Mouse (Mus musculus) testis, postnatal 14 days (tissue): ENCODE data around the gene Ddx47.

Experiments used
- DNase-seq: peaks from one replicate; pipeline ENCODE4 v3.0.0; 2021; ENCODE audit warnings: low spot score

Gene Ddx47

GRCm38 (mm10) chr6:135006372-135006771, 5.0 kb upstream of the Ddx47 start:
- DNase-seq: no peak

- no peak for DNase-seq
These were observed 313 bp downstream of the Ddx47 start for GRCm38 (mm10) chr6:135011734-135012116.

GRCm38 (mm10) chr6:135017211-135017610, 5.8 kb downstream of the Ddx47 start:
- no peak for DNase-seq

GRCm38 (mm10) chr6:135019564-135019963, 8.2 kb downstream of the Ddx47 start:
- DNase-seq: no peak

GRCm38 (mm10) chr6:135021633-135022032, 10.2 kb downstream of the Ddx47 start:
- DNase-seq: no peak

- no peak for DNase-seq
These were observed 12.0 kb downstream of the Ddx47 start for GRCm38 (mm10) chr6:135023379-135023778.

- DNase-seq: no peak
These were observed 13.5 kb downstream of the Ddx47 start for GRCm38 (mm10) chr6:135024781-135025420.

GRCm38 (mm10) chr6:135026232-135026631, 14.8 kb downstream of the Ddx47 start:
- no peak for DNase-seq

GRCm38 (mm10) chr6:135026755-135027154, 15.3 kb downstream of the Ddx47 start:
- DNase-seq: no peak

- no peak for DNase-seq
These were observed 17.8 kb downstream of the Ddx47 start for GRCm38 (mm10) chr6:135029246-135029645.

- no peak for DNase-seq
These were observed 27.3 kb downstream of the Ddx47 start for GRCm38 (mm10) chr6:135038674-135039073.

- no peak for DNase-seq
These were observed 29.0 kb downstream of the Ddx47 start for GRCm38 (mm10) chr6:135040275-135040871.

- no peak for DNase-seq
These were observed 30.5 kb downstream of the Ddx47 start for GRCm38 (mm10) chr6:135041930-135042329.

GRCm38 (mm10) chr6:135047276-135047675, 35.9 kb downstream of the Ddx47 start:
- no peak for DNase-seq

- DNase-seq: no peak
These were observed 37.1 kb downstream of the Ddx47 start for GRCm38 (mm10) chr6:135048509-135048908.

- DNase-seq: no peak
These were observed 37.5 kb downstream of the Ddx47 start for GRCm38 (mm10) chr6:135048956-135049355.

GRCm38 (mm10) chr6:135053789-135054188, 42.4 kb downstream of the Ddx47 start:
- DNase-seq: no peak

- DNase-seq: no peak
These were observed 44.5 kb downstream of the Ddx47 start for GRCm38 (mm10) chr6:135055882-135056281.

GRCm38 (mm10) chr6:135060728-135061127, 49.3 kb downstream of the Ddx47 start:
- no peak for DNase-seq

- DNase-seq: no peak
These were observed 53.2 kb downstream of the Ddx47 start for GRCm38 (mm10) chr6:135064621-135065020.

- peak; percentile 20 for DNase-seq
These were observed 54.0 kb downstream of the Ddx47 start, which contains the start of gene Gprc5a for GRCm38 (mm10) chr6:135065236-135065957. TSS of gene Gprc5a (plus strand) at chr6:135065651.

GRCm38 (mm10) chr6:135066795-135067445, 55.5 kb downstream of the Ddx47 start:
- no peak for DNase-seq

GRCm38 (mm10) chr6:135068221-135068620, 56.8 kb downstream of the Ddx47 start:
- no peak for DNase-seq
